Mouse (Mus musculus): ENCODE results near the gene Mta1. TPM values are rescaled to one million over a fixed set of nuclear protein-coding genes. Genes with fewer than 3 reads are reported as not detected.

Mta1 gene
- polyA plus RNA-seq (2015; fragmentation: Nextera tagmentation; extraction: Ambion mirVana) = 17.2 and 18.1 TPM in 2 replicates

DNA sequence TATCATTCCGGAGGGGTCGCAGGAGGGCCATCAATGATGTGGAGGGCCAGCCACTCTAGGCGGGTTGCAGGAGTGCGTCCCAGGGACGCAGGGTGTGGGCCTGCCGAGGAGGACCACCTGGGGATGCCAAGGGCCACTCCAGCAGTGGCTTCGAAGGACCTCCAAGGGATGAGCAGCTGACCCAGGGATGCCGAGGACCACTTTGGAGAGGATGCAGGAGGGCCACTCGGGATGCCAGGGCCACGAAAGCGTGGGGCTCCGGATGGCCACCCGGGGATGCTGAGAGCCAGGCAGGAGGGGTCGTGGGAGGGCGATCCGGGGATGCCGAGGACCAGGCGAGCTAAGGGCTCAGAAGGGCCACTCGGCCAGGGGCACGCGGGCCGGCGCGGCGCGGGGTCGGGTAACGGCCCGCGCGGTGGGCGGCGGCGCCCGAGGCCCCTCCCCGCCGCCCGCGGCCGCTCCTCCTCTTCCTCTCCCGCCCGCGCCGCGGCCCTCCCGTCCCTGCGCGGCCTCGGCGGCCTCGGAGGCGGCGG lies at the start of gene Mta1:
Mta1 (plus strand) TSS at position 530 of the 533 bp plus-strand sequence.
- H3K4me2 ChIP-seq = peak within 1 kb of the TSS; percentile 99
- H3K36me3 ChIP-seq (replicated peaks) = no peaks in the 10 kb centered on the region
- no peaks in the 10 kb centered on the region for H3K27me3 ChIP-seq (replicated peaks)
- H3K4me3 ChIP-seq = peak within 1 kb of the TSS; percentile 97
- H3K9me3 ChIP-seq = no peaks in the 10 kb centered on the region
- H3K9ac ChIP-seq = peak within 1 kb of the TSS; percentile 99
- ATAC-seq (replicated peaks) = peak; percentile 61
- under 1% methylated on average over 50 of the region's 53 CpGs for WGBS
- peaks cover 45% of the 10 kb centered on the region for H3K4me1 ChIP-seq
- peak within 1 kb of the TSS; percentile 87 for H3K27ac ChIP-seq

DNA sequence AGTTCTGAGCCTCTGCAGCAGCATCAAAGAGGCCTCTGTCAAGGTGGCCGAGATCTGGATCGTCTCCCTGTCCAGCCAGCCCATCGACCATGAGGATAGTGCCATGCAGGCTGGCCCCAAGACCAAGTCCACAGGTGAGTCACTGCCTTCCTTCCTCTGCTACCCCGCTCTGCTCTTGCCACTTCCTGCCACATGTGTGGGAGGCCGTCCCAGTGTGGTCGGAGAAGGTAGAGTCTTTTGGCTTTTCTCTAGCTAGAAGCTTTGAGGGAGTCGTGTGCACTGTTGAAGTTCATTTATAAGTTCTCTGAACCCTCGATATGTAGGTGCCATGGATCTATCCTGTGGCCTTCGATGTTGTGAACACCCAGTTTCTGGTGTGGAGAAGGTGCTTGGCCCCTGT lies 48.2 kb upstream of the Mta1 start:
- WGBS = 92% methylated on average over 9 of the region's 9 CpGs
- H3K4me3 ChIP-seq = no peak overlapping the region

DNA sequence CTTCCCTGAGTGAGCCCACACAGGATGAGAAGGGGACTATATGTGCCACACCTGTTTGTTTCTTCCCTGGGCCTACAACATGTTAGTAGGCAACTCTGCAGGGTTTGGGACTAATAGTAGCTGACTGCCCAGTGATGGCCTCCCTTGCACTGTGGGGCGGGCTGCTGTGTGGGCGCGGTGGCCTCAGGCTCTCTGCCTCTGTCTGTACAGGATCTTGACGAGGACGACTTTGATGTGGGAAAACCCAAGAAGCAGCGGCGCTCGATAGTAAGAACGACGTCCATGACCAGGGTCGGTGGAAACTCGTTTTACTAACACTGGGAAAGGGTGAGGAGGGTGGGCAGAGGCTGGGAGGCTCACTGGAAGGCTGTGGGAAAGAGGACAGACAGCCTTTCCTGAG lies 47.4 kb upstream of the Mta1 start:
- no peak overlapping the region for H3K27ac ChIP-seq
- H3K4me3 ChIP-seq = no peak overlapping the region
- H3K27me3 ChIP-seq (replicated peaks) = no peaks in the 10 kb centered on the region
- no peaks in the 10 kb centered on the region for H3K9me3 ChIP-seq
- H3K36me3 ChIP-seq (replicated peaks) = peaks cover 61% of the 10 kb centered on the region
- WGBS = 93% methylated on average over 12 of the region's 12 CpGs
- no peak for ATAC-seq (replicated peaks)
- H3K9ac ChIP-seq = no peak overlapping the region
- no peaks in the 10 kb centered on the region for H3K4me1 ChIP-seq
- no peak overlapping the region for H3K4me2 ChIP-seq

More for the DNA sequence above, 48.2 kb upstream of the Mta1 start:
- Histone ChIP-seq H3K27ac (no peak overlapping the region), H3K9me3 (no peaks in the 10 kb centered on the region), H3K4me2 (no peak overlapping the region), H3K9ac (no peak overlapping the region), H3K4me1 (no peaks in the 10 kb centered on the region), H3K27me3 (replicated peaks) (no peaks in the 10 kb centered on the region), H3K36me3 (replicated peaks) (peaks cover 56% of the 10 kb centered on the region)
- no peak for ATAC-seq (replicated peaks)

DNA sequence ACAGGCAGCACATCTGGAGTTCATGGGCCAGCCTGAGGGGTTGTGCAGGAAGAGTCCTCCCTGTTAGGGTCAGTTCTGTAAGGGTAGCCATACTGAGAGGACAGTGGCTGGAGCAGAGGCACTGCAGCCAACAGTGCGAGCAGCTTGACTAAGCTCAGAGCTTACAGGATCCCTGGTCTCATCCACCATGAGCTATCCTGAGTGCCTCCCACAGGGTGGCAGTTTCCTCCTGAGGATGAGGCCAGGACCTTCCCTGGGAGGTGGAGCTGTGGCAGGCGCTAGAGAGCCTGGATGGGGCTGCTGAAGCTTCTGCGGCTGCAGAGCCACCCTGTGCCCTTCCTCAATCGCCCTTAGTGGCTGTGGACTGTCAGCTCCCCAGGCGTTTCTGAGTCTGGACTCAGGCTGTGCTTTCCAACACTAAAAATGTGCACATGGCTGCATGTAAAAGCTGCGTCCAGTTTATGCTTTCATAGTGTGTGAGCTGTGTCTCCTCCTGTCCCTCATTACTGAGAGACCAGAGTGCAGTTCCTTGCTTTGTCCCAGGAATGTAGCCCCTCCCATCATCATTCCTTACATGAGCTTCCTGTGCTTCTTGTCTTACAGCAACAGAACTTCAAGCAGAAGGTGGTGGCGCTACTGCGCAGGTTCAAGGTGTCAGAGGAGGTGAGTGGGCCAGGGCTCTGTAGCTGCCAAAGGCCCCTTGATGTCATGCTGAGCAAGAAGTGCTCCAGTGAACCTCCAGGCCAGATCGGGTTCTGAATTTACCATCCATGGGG lies 46.3 kb upstream of the Mta1 start:
- 70% methylated on average over 9 of the region's 9 CpGs for WGBS
- H3K27ac ChIP-seq = no peak overlapping the region
- no peak overlapping the region for H3K4me2 ChIP-seq
- H3K9me3 ChIP-seq = no peaks in the 10 kb centered on the region
- H3K4me3 ChIP-seq = no peak overlapping the region
- ATAC-seq (replicated peaks) = no peak
- no peaks in the 10 kb centered on the region for H3K4me1 ChIP-seq
- H3K9ac ChIP-seq = no peak overlapping the region
- H3K27me3 ChIP-seq (replicated peaks) = no peaks in the 10 kb centered on the region
- H3K36me3 ChIP-seq (replicated peaks) = peaks cover 57% of the 10 kb centered on the region

DNA sequence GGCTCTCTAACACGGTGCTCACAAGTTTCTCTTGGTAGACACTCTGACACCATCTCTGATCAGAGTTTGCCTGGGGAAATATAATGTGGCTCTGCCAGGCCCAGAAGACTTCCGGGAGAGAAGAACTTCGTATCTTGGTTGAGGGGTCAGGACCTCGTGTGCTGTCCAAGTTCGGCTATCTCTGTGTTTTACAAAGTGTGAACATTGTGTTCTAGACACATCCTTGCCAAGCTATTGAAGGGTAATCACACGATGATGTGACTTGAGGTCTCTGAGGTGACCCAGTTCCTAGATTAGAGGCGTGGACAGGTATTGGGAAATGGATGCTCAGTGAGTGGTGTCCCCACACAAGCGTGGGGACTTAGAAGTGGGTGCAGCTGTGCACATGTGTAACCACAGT lies 42.0 kb upstream of the Mta1 start:
- 92% methylated on average over 8 of the region's 8 CpGs for WGBS
- ATAC-seq (replicated peaks) = no peak
- Histone ChIP-seq H3K27me3 (replicated peaks) (no peaks in the 10 kb centered on the region), H3K36me3 (replicated peaks) (peaks cover 65% of the 10 kb centered on the region), H3K9ac (no peak overlapping the region), H3K4me2 (no peak overlapping the region), H3K27ac (no peak overlapping the region), H3K9me3 (no peaks in the 10 kb centered on the region), H3K4me1 (no peaks in the 10 kb centered on the region), H3K4me3 (no peak overlapping the region)

DNA sequence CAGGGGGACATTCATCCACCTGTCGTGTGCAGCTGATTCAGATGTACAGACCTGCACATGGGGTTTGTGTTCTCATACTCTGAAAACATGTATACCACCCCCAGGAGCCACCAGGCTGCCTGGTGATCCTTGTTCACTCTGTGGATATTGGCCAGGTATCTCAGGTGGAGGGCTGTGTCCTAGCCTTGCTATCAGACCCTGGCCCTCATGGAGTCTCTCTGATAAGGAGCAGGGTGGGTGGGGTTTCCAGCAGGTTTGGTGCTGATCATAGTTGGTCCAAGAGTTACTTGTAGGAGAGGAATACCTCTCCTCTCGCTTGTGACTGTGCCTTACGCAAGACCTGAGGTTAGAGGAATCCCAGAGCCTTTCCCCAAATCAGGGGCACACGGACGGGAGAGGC lies 37.9 kb upstream of the Mta1 start:
- 94% methylated on average over 5 of the region's 5 CpGs for WGBS
- H3K27me3 ChIP-seq (replicated peaks) = no peaks in the 10 kb centered on the region
- H3K9me3 ChIP-seq = no peaks in the 10 kb centered on the region
- H3K4me2 ChIP-seq = no peak overlapping the region
- H3K27ac ChIP-seq = no peak overlapping the region
- no peak overlapping the region for H3K4me3 ChIP-seq
- no peaks in the 10 kb centered on the region for H3K4me1 ChIP-seq
- peaks cover 59% of the 10 kb centered on the region for H3K36me3 ChIP-seq (replicated peaks)
- H3K9ac ChIP-seq = no peak overlapping the region
- no peak for ATAC-seq (replicated peaks)

DNA sequence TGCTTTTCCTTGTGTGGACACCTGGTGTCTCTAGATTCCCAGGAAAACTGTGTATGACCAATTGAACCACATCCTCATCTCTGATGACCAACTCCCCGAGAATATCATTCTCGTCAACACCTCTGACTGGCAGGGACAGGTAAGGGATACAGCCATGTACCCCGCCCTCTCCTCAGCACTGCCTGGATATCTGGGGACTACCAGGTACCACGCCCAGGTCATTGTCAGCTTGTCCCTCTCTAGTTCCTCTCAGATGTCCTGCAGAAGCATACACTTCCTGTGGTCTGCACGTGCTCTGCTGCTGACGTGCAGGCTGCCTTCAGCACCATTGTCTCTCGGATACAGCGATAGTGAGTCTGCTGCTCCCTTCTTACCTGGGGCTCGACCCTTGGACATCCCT lies 36.5 kb upstream of the Mta1 start:
- WGBS = 95% methylated on average over 9 of the region's 9 CpGs
- no peaks in the 10 kb centered on the region for H3K4me1 ChIP-seq
- H3K4me3 ChIP-seq = no peak overlapping the region
- no peak overlapping the region for H3K27ac ChIP-seq
- no peak overlapping the region for H3K4me2 ChIP-seq
- H3K9me3 ChIP-seq = no peaks in the 10 kb centered on the region
- peaks cover 57% of the 10 kb centered on the region for H3K36me3 ChIP-seq (replicated peaks)
- H3K27me3 ChIP-seq (replicated peaks) = no peaks in the 10 kb centered on the region
- no peak overlapping the region for H3K9ac ChIP-seq
- no peak for ATAC-seq (replicated peaks)

DNA sequence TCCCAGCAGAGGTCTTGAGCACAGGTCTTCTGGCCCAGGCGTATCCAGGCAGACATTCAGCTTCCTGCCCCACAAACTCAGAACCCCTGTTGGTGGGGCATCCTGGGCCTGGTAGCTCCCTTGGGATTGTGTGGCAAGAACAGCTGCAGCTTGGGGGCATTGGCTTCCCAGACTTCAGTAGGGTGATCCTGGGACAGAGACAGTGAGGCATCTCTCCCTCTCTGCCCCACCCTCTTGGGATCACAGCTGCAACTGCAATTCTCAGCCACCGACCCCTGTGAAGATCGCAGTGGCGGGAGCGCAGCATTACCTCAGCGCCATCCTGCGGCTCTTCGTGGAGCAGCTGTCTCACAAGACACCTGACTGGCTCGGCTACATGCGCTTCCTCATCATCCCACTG lies 35.9 kb upstream of the Mta1 start:
- WGBS = 81% methylated on average over 10 of the region's 10 CpGs
- H3K36me3 ChIP-seq (replicated peaks) = peaks cover 53% of the 10 kb centered on the region; the same call in 1 of the 2 replicates
- no peaks in the 10 kb centered on the region for H3K27me3 ChIP-seq (replicated peaks)
- H3K4me3 ChIP-seq = no peak overlapping the region
- H3K4me2 ChIP-seq = no peak overlapping the region
- no peak overlapping the region for H3K27ac ChIP-seq
- no peaks in the 10 kb centered on the region for H3K9me3 ChIP-seq
- ATAC-seq (replicated peaks) = no peak
- H3K4me1 ChIP-seq = no peaks in the 10 kb centered on the region
- no peak overlapping the region for H3K9ac ChIP-seq

DNA sequence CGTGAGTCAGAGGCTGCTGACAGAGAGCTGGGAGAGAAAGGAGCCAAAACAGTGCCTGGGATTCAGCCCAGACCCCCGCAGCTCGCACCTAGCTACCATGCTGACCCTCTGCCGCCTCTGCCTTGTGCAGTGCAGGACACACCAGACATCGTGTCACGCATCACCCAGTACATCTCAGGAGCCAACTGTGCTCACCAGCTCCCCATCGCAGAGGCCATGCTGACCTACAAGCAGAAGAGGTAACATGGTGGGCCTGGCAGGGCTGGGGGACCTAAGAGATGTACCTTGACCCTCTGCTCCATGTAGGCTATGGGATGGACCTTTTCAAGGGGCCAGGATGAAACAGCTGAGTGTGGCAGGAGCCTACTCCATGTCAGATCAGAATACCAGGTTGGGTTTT lies 34.4 kb upstream of the Mta1 start:
- no peak overlapping the region for H3K4me3 ChIP-seq
- H3K27ac ChIP-seq = no peak overlapping the region
- no peak overlapping the region for H3K4me2 ChIP-seq
- ATAC-seq (replicated peaks) = no peak
- H3K36me3 ChIP-seq (replicated peaks) = peaks cover 54% of the 10 kb centered on the region; the same call in 1 of the 2 replicates
- H3K9me3 ChIP-seq = no peaks in the 10 kb centered on the region
- H3K4me1 ChIP-seq = no peaks in the 10 kb centered on the region
- 96% methylated on average over 7 of the region's 7 CpGs for WGBS
- H3K27me3 ChIP-seq (replicated peaks) = no peaks in the 10 kb centered on the region
- H3K9ac ChIP-seq = no peak overlapping the region

DNA sequence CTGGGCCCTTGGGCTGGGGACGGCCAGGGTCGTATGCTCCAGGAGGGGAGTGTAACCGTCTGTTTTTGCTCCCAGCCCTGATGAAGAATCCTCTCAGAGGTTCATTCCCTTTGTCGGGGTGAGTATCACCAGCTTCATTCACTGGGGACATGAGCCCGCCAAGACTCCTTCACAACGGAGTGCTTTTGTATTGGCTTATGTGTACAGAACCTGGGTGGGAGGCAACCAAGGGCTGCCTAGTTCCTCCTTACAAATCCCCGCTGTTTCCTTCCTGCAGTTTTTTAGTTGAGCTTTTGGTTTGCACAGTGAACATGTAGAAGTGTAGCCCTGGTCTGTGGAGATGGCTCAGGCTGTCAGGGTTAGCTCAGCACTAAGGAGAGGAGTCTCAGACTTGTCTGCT lies 30.1 kb upstream of the Mta1 start:
- WGBS = 85% methylated on average over 7 of the region's 7 CpGs
- H3K9ac ChIP-seq = no peak overlapping the region
- no peak overlapping the region for H3K4me3 ChIP-seq
- H3K27me3 ChIP-seq (replicated peaks) = no peaks in the 10 kb centered on the region
- ATAC-seq (replicated peaks) = no peak
- H3K9me3 ChIP-seq = no peaks in the 10 kb centered on the region
- no peaks in the 10 kb centered on the region; the same call in 1 of the 2 replicates for H3K4me1 ChIP-seq
- no peak overlapping the region for H3K27ac ChIP-seq
- H3K4me2 ChIP-seq = no peak overlapping the region
- peaks cover 38% of the 10 kb centered on the region; the same call in 1 of the 2 replicates for H3K36me3 ChIP-seq (replicated peaks)

DNA sequence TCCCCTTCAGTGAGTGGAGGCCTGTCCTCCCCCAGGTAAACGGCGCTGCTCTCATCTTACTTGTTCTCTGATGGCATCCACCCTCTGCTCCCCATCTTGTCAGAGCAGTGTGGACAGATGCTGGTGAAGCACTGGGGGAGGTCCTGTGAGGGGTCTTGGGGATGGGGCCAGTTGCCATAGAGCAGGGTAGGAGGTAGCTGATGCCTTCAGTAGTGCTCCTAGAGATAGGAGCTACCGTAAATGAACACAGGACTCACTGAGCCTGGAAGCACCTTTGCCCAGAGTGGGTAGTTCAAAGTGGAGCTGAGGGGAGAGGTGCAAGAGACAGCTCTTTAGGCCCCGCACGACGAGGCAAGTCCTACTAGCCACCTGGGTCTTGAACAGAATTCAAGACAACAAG lies 28.7 kb upstream of the Mta1 start:
- WGBS = 97% methylated on average over 6 of the region's 6 CpGs
- no peak for ATAC-seq (replicated peaks)
- Histone ChIP-seq H3K27ac (no peak overlapping the region), H3K4me1 (peaks cover 12% of the 10 kb centered on the region), H3K36me3 (replicated peaks) (peaks cover 27% of the 10 kb centered on the region; the same call in 1 of the 2 replicates), H3K9me3 (no peaks in the 10 kb centered on the region), H3K9ac (no peak overlapping the region), H3K4me2 (no peak overlapping the region), H3K4me3 (no peak overlapping the region), H3K27me3 (replicated peaks) (no peaks in the 10 kb centered on the region)

DNA sequence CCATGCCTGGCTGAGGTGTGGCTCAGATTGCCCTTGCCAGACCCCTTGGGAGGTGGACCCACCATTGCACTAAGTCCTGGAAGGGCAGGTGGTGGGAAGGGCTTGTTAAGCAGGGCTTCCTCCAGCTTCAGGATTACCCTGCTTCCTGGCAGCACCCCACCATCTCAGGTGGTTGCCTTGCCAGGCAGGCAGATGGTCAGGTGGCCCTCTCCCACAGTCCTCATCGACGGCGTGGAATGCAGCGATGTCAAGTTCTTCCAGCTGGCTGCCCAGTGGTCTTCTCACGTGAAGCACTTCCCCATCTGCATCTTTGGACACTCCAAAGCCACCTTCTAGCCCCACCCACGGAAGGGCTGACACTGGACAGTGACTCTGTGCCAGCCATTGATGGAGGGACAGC lies 26.8 kb upstream of the Mta1 start:
- no peak overlapping the region for H3K4me3 ChIP-seq
- H3K4me2 ChIP-seq = no peak overlapping the region
- no peak overlapping the region for H3K27ac ChIP-seq
- no peaks in the 10 kb centered on the region for H3K9me3 ChIP-seq
- H3K4me1 ChIP-seq = peaks cover 25% of the 10 kb centered on the region
- peaks cover 20% of the 10 kb centered on the region; the same call in 1 of the 2 replicates for H3K36me3 ChIP-seq (replicated peaks)
- WGBS = 95% methylated on average over 6 of the region's 6 CpGs
- no peak overlapping the region for H3K9ac ChIP-seq
- ATAC-seq (replicated peaks) = no peak
- H3K27me3 ChIP-seq (replicated peaks) = no peaks in the 10 kb centered on the region

DNA sequence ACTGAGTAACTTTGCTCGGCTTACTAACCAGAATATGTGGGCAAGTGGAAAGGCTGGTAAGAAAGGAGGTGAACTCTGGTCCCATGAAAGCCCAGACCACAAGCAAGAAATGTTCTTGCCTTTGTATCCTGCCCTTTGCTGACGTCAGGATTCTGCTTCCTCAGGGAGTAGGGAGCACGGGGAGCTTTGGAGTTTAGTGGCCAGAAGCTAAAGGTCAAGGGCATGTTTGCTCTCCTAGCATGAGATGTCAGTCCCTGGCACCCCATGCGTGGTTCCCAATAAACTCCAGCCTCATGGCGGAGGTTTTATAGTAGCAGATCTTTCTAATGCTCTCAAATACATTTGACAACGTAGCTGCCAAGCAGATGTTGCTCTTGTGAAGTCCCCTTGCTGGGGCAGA lies 26.3 kb upstream of the Mta1 start:
- no peak overlapping the region for H3K9ac ChIP-seq
- ATAC-seq (replicated peaks) = no peak
- no peaks in the 10 kb centered on the region for H3K27me3 ChIP-seq (replicated peaks)
- no peaks in the 10 kb centered on the region for H3K9me3 ChIP-seq
- H3K4me1 ChIP-seq = peaks cover 25% of the 10 kb centered on the region
- H3K4me2 ChIP-seq = no peak overlapping the region
- 84% methylated on average over 6 of the region's 6 CpGs for WGBS
- peaks cover 20% of the 10 kb centered on the region; the same call in 1 of the 2 replicates for H3K36me3 ChIP-seq (replicated peaks)
- H3K4me3 ChIP-seq = no peak overlapping the region
- H3K27ac ChIP-seq = no peak overlapping the region

Data from midbrain, embryonic 15.5 days (tissue).